In genomic region chr3:96571896-96572698, GRCm38 (mm10) we compare ENCODE assay signal across 10 mouse cellular contexts. TPM values are rescaled to one million over a fixed set of nuclear protein-coding genes. Genes with fewer than 3 reads are reported as not detected.
DNase-seq lines count a peak whose midpoint lies in the region; ATAC-seq and TF ChIP-seq lines count a peak whose summit lies in the region.
"Had no signal": no experiment of that assay in that cellular context is flagged by ENCODE, and none has a peak within 500 bp of the region (broad histone marks: within the 10 kb centered on the region; RNA-seq: fewer than 3 reads in every experiment).

No protein-coding gene starts in this region.

- TF ChIP-seq POLR2A in kidney, adult 2 months (IDR thresholded peaks at IDR 0.05; ENCODE audit: low read depth, low read length) = no peak

- no peak overlapping the region for H3K4me2 ChIP-seq in hindbrain, embryonic 11.5 days (replicated peaks; ENCODE audit: low read depth, low read length)
- H3K4me2 ChIP-seq: hindbrain, embryonic 15.5 days had no signal

- H3K9me3 ChIP-seq in embryonic facial prominence, embryonic 10.5 days = no peaks in the 10 kb centered on the region
- no peaks in the 10 kb centered on the region for H3K9me3 ChIP-seq in hindbrain, embryonic 11.5 days (ENCODE audit: control insufficient read depth, low read length)
- H3K9me3 ChIP-seq: hindbrain, embryonic 15.5 days had no signal

- WGBS in embryonic facial prominence, embryonic 10.5 days = 79% methylated on average over 16 of the region's 16 CpGs
- WGBS in kidney, adult 2 months = 51% methylated on average over 16 of the region's 16 CpGs
- whole genome bisulfite sequencing in hindbrain, embryonic 11.5 days = 73% methylated on average over 15 of the region's 16 CpGs

- H3K36me3 ChIP-seq in embryonic facial prominence, embryonic 10.5 days (replicated peaks) = no peaks in the 10 kb centered on the region
- H3K36me3 ChIP-seq in kidney, adult 2 months (ENCODE audit: control insufficient read depth, insufficient read depth, low read length) = no peaks in the 10 kb centered on the region
- no peaks in the 10 kb centered on the region for H3K36me3 ChIP-seq in hindbrain, embryonic 11.5 days (ENCODE audit: control insufficient read depth, insufficient read depth, low read length)
- H3K36me3 ChIP-seq: hindbrain, embryonic 15.5 days had no signal

- H3K4me1 ChIP-seq in embryonic facial prominence, embryonic 10.5 days = peaks cover 54% of the 10 kb centered on the region
- peaks cover 56% of the 10 kb centered on the region for H3K4me1 ChIP-seq in kidney, adult 2 months (ENCODE audit: control insufficient read depth, insufficient read depth, low read length)
- peaks cover 3% of the 10 kb centered on the region; the same call in 1 of the 2 replicates for H3K4me1 ChIP-seq in hindbrain, embryonic 11.5 days (replicated peaks; ENCODE audit: control insufficient read depth, insufficient read depth, low read length)

- DNase-seq in adrenal gland, postnatal 10 days = peak; percentile 78
- no peak for DNase-seq in adrenal gland, postnatal 4 days (ENCODE audit: low spot score in 2 of 2)
- DNase-seq in embryonic facial prominence, embryonic 10.5 days (ENCODE audit: low spot score) = no peak
- DNase-seq in kidney, adult 2 months = peak; percentile 80
- peak; percentile 70 for DNase-seq in lung, postnatal 25 days (ENCODE audit: low spot score)
- DNase-seq in embryo, embryonic 10.5 days (ENCODE audit: low spot score) = no peak
- no peak for DNase-seq in hindbrain, embryonic 11.5 days (ENCODE audit: low spot score)
- DNase-seq in cerebellum, adult 11-12 months = no peak
- DNase-seq: thymus, postnatal 36 days had no signal

- no peak overlapping the region for H3K9ac ChIP-seq in hindbrain, embryonic 11.5 days (ENCODE audit: low read depth, low read length)
- H3K9ac ChIP-seq: hindbrain, embryonic 15.5 days had no signal

- 0 out of 2 replicates have a peak, but pooled peaks cover 4% of the 10 kb centered on the region for H3K27me3 ChIP-seq in embryonic facial prominence, embryonic 10.5 days (replicated peaks; ENCODE audit: low read depth, poor library complexity, severe bottlenecking)
- no peaks in the 10 kb centered on the region for H3K27me3 ChIP-seq in kidney, adult 2 months (replicated peaks; ENCODE audit: control insufficient read depth, insufficient read depth, low read length)
- no peaks in the 10 kb centered on the region for H3K27me3 ChIP-seq in hindbrain, embryonic 11.5 days (ENCODE audit: control insufficient read depth, insufficient read depth, low read length)
- H3K27me3 ChIP-seq: hindbrain, embryonic 15.5 days had no signal

- TF ChIP-seq CTCF in kidney, adult 2 months (conservative IDR thresholded peaks at IDR 0.05; ENCODE audit: insufficient read depth, insufficient read length, low read depth, low read length) = no peak

- peak overlapping the region; percentile 31 for H3K27ac ChIP-seq in embryonic facial prominence, embryonic 10.5 days (replicated peaks)
- peak overlapping the region; percentile 93 for H3K27ac ChIP-seq in kidney, adult 2 months (ENCODE audit: insufficient read depth, low read depth, low read length)
- no peak overlapping the region for H3K27ac ChIP-seq in hindbrain, embryonic 11.5 days (ENCODE audit: low read depth, low read length)
- H3K27ac ChIP-seq: hindbrain, embryonic 15.5 days had no signal

- no peak overlapping the region for H3K4me3 ChIP-seq in embryonic facial prominence, embryonic 10.5 days
- H3K4me3 ChIP-seq in kidney, adult 2 months (ENCODE audit: insufficient read depth, low read depth, low read length) = no peak overlapping the region
- H3K4me3 ChIP-seq in hindbrain, embryonic 11.5 days (ENCODE audit: low read depth, low read length) = no peak overlapping the region
- H3K4me3 ChIP-seq: hindbrain, embryonic 15.5 days had no signal

- ATAC-seq in hindbrain, embryonic 11.5 days (ENCODE audit: low FRiP score) = no peak

RNA-seq across cellular contexts. Expression of gene Gm16253, which starts 4.7 kb away (rescaled TPM):
- total RNA-seq in adrenal gland, postnatal 10 days (2021) = under 1 TPM in 1 of 2 experiments, not detected in 1; 0.61 TPM
- not detected for total RNA-seq in adrenal gland, postnatal 4 days (2021)
- polyA plus RNA-seq in embryonic facial prominence, embryonic 10.5 days (2016; fragmentation: Nextera tagmentation; extraction: Ambion mirVana) = 1.6 and 1.9 TPM in 2 replicates
- polyA plus RNA-seq in kidney, adult 2 months (2012; rRNA removed) = 0.20 TPM in 1 of 2 replicates, not detected in the other
- polyA plus RNA-seq in hindbrain, embryonic 11.5 days (2014; fragmentation: Nextera tagmentation; extraction: Ambion mirVana) = 0.46 and 0.70 TPM in 2 replicates

RNA-seq across cellular contexts. Expression of gene Txnip, which starts 14.3 kb away (rescaled TPM):
- total RNA-seq in adrenal gland, postnatal 10 days (2021) = 100 to 1,000 TPM; 601 to 945 TPM
- 100 to 1,000 TPM; 980 to 992 TPM for total RNA-seq in adrenal gland, postnatal 4 days (2021)
- 31.2 and 34.9 TPM in 2 replicates for polyA plus RNA-seq in embryonic facial prominence, embryonic 10.5 days (2016; fragmentation: Nextera tagmentation; extraction: Ambion mirVana)
- polyA plus RNA-seq in kidney, adult 2 months (2012; rRNA removed) = 514 and 518 TPM in 2 replicates
- polyA plus RNA-seq in hindbrain, embryonic 11.5 days (2014; fragmentation: Nextera tagmentation; extraction: Ambion mirVana) = 48.9 and 53.4 TPM in 2 replicates

RNA-seq across cellular contexts. Expression of gene Polr3gl, which starts 21.9 kb away (rescaled TPM):
- 10 to 100 TPM; 29.3 to 34.3 TPM for total RNA-seq in adrenal gland, postnatal 10 days (2021)
- total RNA-seq in adrenal gland, postnatal 4 days (2021) = 10 to 100 TPM; 37.6 to 37.8 TPM
- 30.0 and 33.1 TPM in 2 replicates for polyA plus RNA-seq in embryonic facial prominence, embryonic 10.5 days (2016; fragmentation: Nextera tagmentation; extraction: Ambion mirVana)
- 14.5 and 15.3 TPM in 2 replicates for polyA plus RNA-seq in kidney, adult 2 months (2012; rRNA removed)
- 15.4 and 16.6 TPM in 2 replicates for polyA plus RNA-seq in hindbrain, embryonic 11.5 days (2014; fragmentation: Nextera tagmentation; extraction: Ambion mirVana)

RNA-seq across cellular contexts. Expression of gene Ankrd34a, which starts 24.3 kb away (rescaled TPM):
- under 1 TPM; 0.54 to 0.55 TPM for total RNA-seq in adrenal gland, postnatal 10 days (2021)
- total RNA-seq in adrenal gland, postnatal 4 days (2021) = 1 to 10 TPM in 1 of 2 experiments, under 1 TPM in 1; 0.59 to 1.5 TPM
- 0.66 and 0.99 TPM in 2 replicates for polyA plus RNA-seq in embryonic facial prominence, embryonic 10.5 days (2016; fragmentation: Nextera tagmentation; extraction: Ambion mirVana)
- polyA plus RNA-seq in kidney, adult 2 months (2012; rRNA removed) = 0.23 and 0.38 TPM in 2 replicates
- polyA plus RNA-seq in hindbrain, embryonic 11.5 days (2014; fragmentation: Nextera tagmentation; extraction: Ambion mirVana) = 2.0 and 2.4 TPM in 2 replicates

RNA-seq across cellular contexts. Expression of gene Lix1l, which starts 28.9 kb away (rescaled TPM):
- 10 to 100 TPM; 33.3 to 42.6 TPM for total RNA-seq in adrenal gland, postnatal 10 days (2021)
- 10 to 100 TPM; 66.3 to 69.1 TPM for total RNA-seq in adrenal gland, postnatal 4 days (2021)
- polyA plus RNA-seq in embryonic facial prominence, embryonic 10.5 days (2016; fragmentation: Nextera tagmentation; extraction: Ambion mirVana) = 5.2 and 5.6 TPM in 2 replicates
- 7.7 and 9.6 TPM in 2 replicates for polyA plus RNA-seq in kidney, adult 2 months (2012; rRNA removed)
- polyA plus RNA-seq in hindbrain, embryonic 11.5 days (2014; fragmentation: Nextera tagmentation; extraction: Ambion mirVana) = 7.1 and 7.8 TPM in 2 replicates

Comparison
In these comparisons a context has a peak if more than half of its experiments do, and no peak if none do; other contexts are left out.
1. DNase-seq: peak in adrenal gland, postnatal 10 days (single experiment), kidney, adult 2 months (single experiment) and lung, postnatal 25 days (single experiment); none in adrenal gland, postnatal 4 days (0 of 2), embryonic facial prominence, embryonic 10.5 days (single experiment), embryo, embryonic 10.5 days (single experiment), hindbrain, embryonic 11.5 days (single experiment) and cerebellum, adult 11-12 months (single experiment).